In the genomic region with DNA sequence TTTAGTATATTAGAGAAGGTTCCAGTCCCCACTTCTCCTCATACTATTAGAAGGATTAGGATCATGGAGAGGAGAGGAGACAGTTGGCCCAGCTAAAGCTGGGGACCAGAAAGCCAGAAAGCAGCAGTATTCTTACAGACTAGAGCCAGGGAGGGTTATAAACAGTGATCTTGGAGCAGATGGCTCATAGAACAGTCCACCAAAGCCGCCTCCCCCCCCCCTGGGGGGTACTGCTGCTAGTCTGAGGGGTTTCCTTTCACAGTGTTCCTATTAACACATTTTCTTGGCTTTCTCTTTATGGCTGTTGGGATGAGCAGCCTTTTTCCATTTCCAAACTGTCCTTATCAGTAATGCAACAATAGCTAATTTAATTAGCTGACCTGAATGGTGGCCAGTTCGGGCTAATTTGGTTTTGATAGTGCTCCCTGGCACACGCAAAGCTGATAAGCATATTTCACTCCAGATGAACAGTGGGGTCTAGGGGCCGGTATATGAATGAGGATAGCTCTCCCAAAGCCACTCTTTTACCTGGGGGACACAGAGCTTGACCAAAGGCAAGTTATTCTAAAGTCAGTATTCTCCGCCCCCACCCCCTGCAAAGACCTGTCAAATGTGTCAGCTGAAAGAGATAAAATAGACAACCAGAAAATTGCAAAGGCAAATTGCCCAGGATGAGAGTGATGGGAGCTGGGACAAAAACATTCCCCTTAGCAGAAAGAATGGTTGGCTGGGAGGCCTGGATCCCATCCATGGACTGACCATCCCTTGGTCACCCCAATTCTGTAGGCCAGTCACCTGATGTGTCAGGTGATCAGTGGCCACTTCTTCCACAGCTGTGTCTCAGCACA, we compare ENCODE assay signal across 24 mouse cellular contexts.
DNase-seq lines count a peak whose midpoint lies in the region; ATAC-seq and TF ChIP-seq lines count a peak whose summit lies in the region.
"Had no signal": no experiment of that assay in that cellular context is flagged by ENCODE, and none has a peak within 500 bp of the region (broad histone marks: within the 10 kb centered on the region; RNA-seq: fewer than 3 reads in every experiment).

No protein-coding gene starts in this region.

- no peak overlapping the region for H3K27ac ChIP-seq in hindbrain, embryonic 14.5 days
- no peak overlapping the region for H3K27ac ChIP-seq in stomach, postnatal 0 days (replicated peaks)
- H3K27ac ChIP-seq: embryonic facial prominence, embryonic 13.5 days; left cerebral cortex, adult 2 months; liver, embryonic 12.5 days; neural tube, embryonic 15.5 days; stomach, embryonic 15.5 days had no signal

- H3K27me3 ChIP-seq in hindbrain, embryonic 14.5 days (ENCODE audit: control insufficient read depth, insufficient read depth, low read length), result no peaks in the 10 kb centered on the region
- H3K27me3 ChIP-seq in stomach, postnatal 0 days (ENCODE audit: control insufficient read depth, insufficient read depth, low read length), result no peaks in the 10 kb centered on the region
- H3K27me3 ChIP-seq: embryonic facial prominence, embryonic 13.5 days; liver, embryonic 12.5 days; megakaryocyte, embryonic 14.5 days; neural tube, embryonic 15.5 days; stomach, embryonic 15.5 days had no signal

- H3K9ac ChIP-seq in hindbrain, embryonic 14.5 days, result no peak overlapping the region
- H3K9ac ChIP-seq in stomach, postnatal 0 days (ENCODE audit: low read length), result no peak overlapping the region
- H3K9ac ChIP-seq: embryonic facial prominence, embryonic 13.5 days; liver, embryonic 12.5 days; neural tube, embryonic 15.5 days; stomach, embryonic 15.5 days had no signal

- H3K4me3 ChIP-seq in hindbrain, embryonic 14.5 days (replicated peaks; ENCODE audit: low read length), result no peak overlapping the region
- no peak overlapping the region for H3K4me3 ChIP-seq in stomach, postnatal 0 days (ENCODE audit: low read depth, low read length)
- H3K4me3 ChIP-seq: embryonic facial prominence, embryonic 13.5 days; left cerebral cortex, adult 2 months; liver, embryonic 12.5 days; megakaryocyte, embryonic 14.5 days; neural tube, embryonic 15.5 days; stomach, embryonic 15.5 days had no signal

- 47% methylated on average over 5 of the region's 5 CpGs for WGBS in hindbrain, embryonic 14.5 days
- WGBS in stomach, postnatal 0 days, result 79% methylated on average over 5 of the region's 5 CpGs

- DNase-seq in cerebellum, postnatal 14 days, result peak; percentile 57 to 74
- no peak for DNase-seq in cerebellum, postnatal 25 days
- peak; percentile 12 to 48 for DNase-seq in kidney, postnatal 4 days
- no peak for DNase-seq in kidney, adult 8-10 months
- DNase-seq in brain, embryonic 14.5 days (ENCODE audit: low read depth), result peak; percentile 76
- peak; percentile 46 for DNase-seq in hindbrain, embryonic 14.5 days (ENCODE audit: low spot score)
- DNase-seq in spleen, postnatal 10 days (ENCODE audit: low spot score in 2 of 2), result no peak
- no peak for DNase-seq in stomach, postnatal 0 days (ENCODE audit: low spot score)
- DNase-seq: adrenal gland, postnatal 36 days; cerebellum, adult 8-10 months; gastrocnemius, postnatal 36 days; kidney, postnatal 25 days; layer of hippocampus, adult 9-11 months; lung, adult 2 months; spleen, adult 18-20 months; thymus, adult 2 months had no signal

- no peaks in the 10 kb centered on the region for H3K36me3 ChIP-seq in hindbrain, embryonic 14.5 days (replicated peaks; ENCODE audit: control insufficient read depth, insufficient read depth)
- no peaks in the 10 kb centered on the region for H3K36me3 ChIP-seq in stomach, postnatal 0 days (ENCODE audit: control insufficient read depth, insufficient read depth, low read length)
- H3K36me3 ChIP-seq: embryonic facial prominence, embryonic 13.5 days; G1E; liver, embryonic 12.5 days; neural tube, embryonic 15.5 days; stomach, embryonic 15.5 days had no signal

- TF ChIP-seq POLR2A in brain, embryonic 14.5 days (IDR thresholded peaks at IDR 0.05; ENCODE audit: borderline replicate concordance, extremely low read depth, insufficient read depth, insufficient read length, poor library complexity, severe bottlenecking), result no peak

- ATAC-seq in hindbrain, embryonic 14.5 days (ENCODE audit: low FRiP score), result peak; percentile 74; the same call in 1 of the 2 replicates
- no peak for ATAC-seq in stomach, postnatal 0 days (ENCODE audit: low FRiP score, low TSS enrichment)
- ATAC-seq: intestine, postnatal 0 days; liver, embryonic 12.5 days had no signal

- H3K9me3 ChIP-seq in hindbrain, embryonic 14.5 days (ENCODE audit: control insufficient read depth, low read length), result no peaks in the 10 kb centered on the region
- H3K9me3 ChIP-seq in stomach, postnatal 0 days (ENCODE audit: control insufficient read depth, low read length), result no peaks in the 10 kb centered on the region
- H3K9me3 ChIP-seq: embryonic facial prominence, embryonic 13.5 days; liver, embryonic 12.5 days; megakaryocyte, embryonic 14.5 days; neural tube, embryonic 15.5 days; stomach, embryonic 15.5 days had no signal

- no peak for TF ChIP-seq CTCF in brain, embryonic 14.5 days (IDR thresholded peaks at IDR 0.05; ENCODE audit: borderline replicate concordance, extremely low read depth, insufficient read depth, insufficient read length)
- no peak for TF ChIP-seq CTCF in stomach, postnatal 0 days (IDR thresholded peaks at IDR 0.05; ENCODE audit: low read depth)

- no peak for TF ChIP-seq EP300 in stomach, postnatal 0 days (optimal IDR thresholded peaks at IDR 0.05)

- H3K4me1 ChIP-seq in hindbrain, embryonic 14.5 days (replicated peaks; ENCODE audit: control insufficient read depth, insufficient read depth, low read length), result 0 out of 2 replicates have a peak, but pooled peaks cover 13% of the 10 kb centered on the region
- no peaks in the 10 kb centered on the region for H3K4me1 ChIP-seq in stomach, postnatal 0 days (replicated peaks; ENCODE audit: control insufficient read depth, insufficient read depth)
- H3K4me1 ChIP-seq: embryonic facial prominence, embryonic 13.5 days; liver, embryonic 12.5 days; megakaryocyte, embryonic 14.5 days; stomach, embryonic 15.5 days had no signal

- H3K4me2 ChIP-seq in hindbrain, embryonic 14.5 days (replicated peaks), result no peak overlapping the region
- H3K4me2 ChIP-seq in stomach, postnatal 0 days (replicated peaks; ENCODE audit: low read depth), result no peak overlapping the region
- H3K4me2 ChIP-seq: embryonic facial prominence, embryonic 13.5 days; liver, embryonic 12.5 days; neural tube, embryonic 15.5 days; stomach, embryonic 15.5 days had no signal

Comparison
In these comparisons a context has a peak if more than half of its experiments do, and no peak if none do; other contexts are left out.
1. DNase-seq: peak in cerebellum, postnatal 14 days (2 of 2), kidney, postnatal 4 days (2 of 2), brain, embryonic 14.5 days (single experiment) and hindbrain, embryonic 14.5 days (single experiment); none in cerebellum, postnatal 25 days (0 of 2), kidney, adult 8-10 months (0 of 2), spleen, postnatal 10 days (0 of 2) and stomach, postnatal 0 days (single experiment).